Mouse (Mus musculus) MEL (cell line): ENCODE results near the gene Gskip. TPM values are rescaled to one million over a fixed set of nuclear protein-coding genes. Genes with fewer than 3 reads are reported as not detected.
A peak's percentile ranks its signal among the peaks of the same experiment; 100 is the strongest.

Source experiments
- DNase-seq: peaks from one replicate; pipeline ENCODE4 v3.0.0; 2011; ENCODE audit warnings: low read depth, low spot score
- H3K27ac ChIP-seq: 2 replicates; pipeline ENCODE4 v1.5.1; 2012; ENCODE audit warnings: low read depth, mild to moderate bottlenecking, control low read depth, low read length, moderate library complexity; ENCODE audit not compliant: control insufficient read depth
- H3K27me3 ChIP-seq, 2 experiments: fragments of 150-350 bp in 1 of 2; sonication (generic) in 1 of 2; 2 replicates each; pipeline ENCODE4 v1.6.1; 2012; ENCODE audit warnings: low read length in 2 of 2, mild to moderate bottlenecking in 2 of 2, improper control_type of control experiment in 1 of 2, moderate library complexity in 1 of 2; ENCODE audit not compliant: insufficient read depth in 2 of 2, control insufficient read depth in 1 of 2
- H3K36me3 ChIP-seq, 2 experiments: 2 replicates each; pipeline ENCODE4 v1.6.1; 2012 to 2014; ENCODE audit warnings: low read length in 2 of 2, improper control_type of control experiment in 1 of 2, inconsistent platforms in 1 of 2, mild to moderate bottlenecking in 1 of 2; ENCODE audit not compliant: insufficient read depth in 2 of 2, control insufficient read depth in 1 of 2
- H3K4me1 ChIP-seq, 2 experiments: fragments of 150-350 bp in 1 of 2; sonication (generic) in 1 of 2; 2 replicates each; pipeline ENCODE4 v1.6.1; 2012; ENCODE audit warnings: low read length in 2 of 2, improper control_type of control experiment in 1 of 2, mild to moderate bottlenecking in 1 of 2; ENCODE audit not compliant: insufficient read depth in 2 of 2, control insufficient read depth in 1 of 2
- H3K4me3 ChIP-seq, 2 experiments: fragments of 150-350 bp in 1 of 2; sonication (generic) in 1 of 2; 2 replicates each; pipeline ENCODE4 v1.5.1; 2012; ENCODE audit warnings: low read depth in 2 of 2, low read length in 2 of 2, mild to moderate bottlenecking in 2 of 2, moderate library complexity in 2 of 2, control low read depth in 1 of 2, improper control_type of control experiment in 1 of 2; ENCODE audit not compliant: control insufficient read depth in 1 of 2, insufficient read depth in 1 of 2
- H3K79me2 ChIP-seq: 2 replicates; pipeline ENCODE4 v1.6.1; 2012; ENCODE audit warnings: mild to moderate bottlenecking, low read length, moderate library complexity; ENCODE audit not compliant: control insufficient read depth, poor library complexity, insufficient read depth
- H3K9ac ChIP-seq: 2 replicates; pipeline ENCODE4 v1.6.1; 2012; ENCODE audit warnings: low read depth, mild to moderate bottlenecking, control low read depth, low read length, moderate library complexity; ENCODE audit not compliant: control insufficient read depth, poor library complexity, severe bottlenecking
- H3K9me3 ChIP-seq: fragments of 150-350 bp; sonication (generic); replicated peaks from 2 replicates; pipeline ENCODE4 v1.6.1; 2012; ENCODE audit warnings: mild to moderate bottlenecking, low read length, improper control_type of control experiment, moderate library complexity; ENCODE audit not compliant: insufficient read depth
- ELF1 ChIP-seq: IDR thresholded peaks from 2 replicates; pipeline ENCODE4 v1.6.1; 2014; ENCODE audit warnings: low read depth, mild to moderate bottlenecking, inconsistent platforms, low read length, improper control_type of control experiment, moderate library complexity
- EP300 ChIP-seq, 2 experiments: IDR thresholded peaks; 2 replicates each; pipeline ENCODE4 v1.6.1; 2011; ENCODE audit warnings: improper control_type of control experiment in 2 of 2, low read length in 2 of 2, low read depth in 1 of 2, mild to moderate bottlenecking in 1 of 2
- ETS1 ChIP-seq: IDR thresholded peaks from 2 replicates; pipeline ENCODE4 v1.6.1; 2012; ENCODE audit warnings: low read depth, mild to moderate bottlenecking, inconsistent platforms, low read length, improper control_type of control experiment, moderate library complexity
- JUND ChIP-seq: IDR thresholded peaks from 2 replicates; pipeline ENCODE4 v1.6.1; 2011; ENCODE audit warnings: low read depth, mild to moderate bottlenecking, improper control_type of control experiment, low read length
- KAT2A ChIP-seq: conservative IDR thresholded peaks from 2 replicates; pipeline ENCODE4 v1.6.1; 2012; ENCODE audit warnings: low read depth, low read length, improper control_type of control experiment, inconsistent platforms
- MAFK ChIP-seq: IDR thresholded peaks from 2 replicates; pipeline ENCODE4 v1.6.1; 2011; ENCODE audit warnings: low read depth, mild to moderate bottlenecking, low read length, improper control_type of control experiment, borderline replicate concordance
- MAX ChIP-seq: IDR thresholded peaks from 2 replicates; pipeline ENCODE4 v1.6.1; 2011; ENCODE audit warnings: low read length, improper control_type of control experiment
- MAZ ChIP-seq: IDR thresholded peaks from 2 replicates; pipeline ENCODE4 v1.6.1; 2012; ENCODE audit warnings: low read depth, mild to moderate bottlenecking, inconsistent platforms, low read length, improper control_type of control experiment
- MEF2A ChIP-seq: IDR thresholded peaks from 2 replicates; pipeline ENCODE4 v1.6.1; 2014; ENCODE audit warnings: low read depth, mild to moderate bottlenecking, inconsistent platforms, low read length, improper control_type of control experiment; ENCODE audit not compliant: poor library complexity, insufficient replicate concordance, severe bottlenecking; ENCODE audit errors: extremely low read depth
- MXI1 ChIP-seq: IDR thresholded peaks from 2 replicates; pipeline ENCODE4 v1.6.1; 2011; ENCODE audit warnings: mild to moderate bottlenecking, low read depth, low read length, improper control_type of control experiment
- MYC ChIP-seq: IDR thresholded peaks from 2 replicates; pipeline ENCODE4 v1.6.1; 2011; ENCODE audit warnings: low read depth, mild to moderate bottlenecking, low read length, improper control_type of control experiment, moderate library complexity
- NELFE ChIP-seq: IDR thresholded peaks from 2 replicates; pipeline ENCODE4 v1.6.1; 2011; ENCODE audit warnings: low read depth, low read length, improper control_type of control experiment
- NRF1 ChIP-seq: IDR thresholded peaks from 2 replicates; pipeline ENCODE4 v1.6.1; 2014; ENCODE audit warnings: low read depth, mild to moderate bottlenecking, inconsistent platforms, low read length, improper control_type of control experiment, moderate library complexity; ENCODE audit not compliant: poor library complexity, insufficient read depth, severe bottlenecking
- POLR2A ChIP-seq, 2 experiments: IDR thresholded peaks; 2 replicates each; pipeline ENCODE4 v1.6.1; 2011 to 2012; ENCODE audit warnings: low read length in 2 of 2, mild to moderate bottlenecking in 2 of 2, control low read depth in 1 of 2, improper control_type of control experiment in 1 of 2, low read depth in 1 of 2, moderate library complexity in 1 of 2; ENCODE audit not compliant: control insufficient read depth in 1 of 2, insufficient read depth in 1 of 2, poor library complexity in 1 of 2
- POLR2AphosphoS2 ChIP-seq: IDR thresholded peaks from 2 replicates; pipeline ENCODE4 v1.6.1; 2011; ENCODE audit warnings: low read length, improper control_type of control experiment
- RCOR1 ChIP-seq: IDR thresholded peaks from 2 replicates; pipeline ENCODE4 v1.6.1; 2012; ENCODE audit warnings: low read depth, mild to moderate bottlenecking, inconsistent platforms, low read length, improper control_type of control experiment
- SIN3A ChIP-seq: IDR thresholded peaks from 2 replicates; pipeline ENCODE4 v1.6.1; 2012; ENCODE audit warnings: low read length, improper control_type of control experiment, inconsistent platforms
- SMC3 ChIP-seq: IDR thresholded peaks from 2 replicates; pipeline ENCODE4 v1.6.1; 2011; ENCODE audit warnings: low read depth, low read length, improper control_type of control experiment
- TBP ChIP-seq: IDR thresholded peaks from 2 replicates; pipeline ENCODE4 v1.8.0; 2011; ENCODE audit warnings: low read depth, low read length, improper control_type of control experiment
- TCF12 ChIP-seq: IDR thresholded peaks from 2 replicates; pipeline ENCODE4 v1.6.1; 2014; ENCODE audit warnings: low read depth, mild to moderate bottlenecking, inconsistent platforms, low read length, improper control_type of control experiment, moderate library complexity
- USF1 ChIP-seq: IDR thresholded peaks from 2 replicates; pipeline ENCODE4 v1.6.1; 2014; ENCODE audit warnings: low read depth, mild to moderate bottlenecking, inconsistent platforms, low read length, improper control_type of control experiment, moderate library complexity
- ZC3H11A ChIP-seq: IDR thresholded peaks from 2 replicates; pipeline ENCODE4 v1.6.1; 2012; ENCODE audit warnings: low read depth, mild to moderate bottlenecking, inconsistent platforms, low read length, improper control_type of control experiment
- ZKSCAN1 ChIP-seq: IDR thresholded peaks from 2 replicates; pipeline ENCODE4 v1.6.1; 2012; ENCODE audit warnings: low read depth, mild to moderate bottlenecking, inconsistent platforms, low read length, improper control_type of control experiment, moderate library complexity
- ZMIZ1 ChIP-seq: IDR thresholded peaks from 2 replicates; pipeline ENCODE4 v1.6.1; 2012; ENCODE audit warnings: low read depth, mild to moderate bottlenecking, inconsistent platforms, low read length, improper control_type of control experiment, moderate library complexity
- ZNF384 ChIP-seq: IDR thresholded peaks from 2 replicates; pipeline ENCODE4 v1.6.1; 2012; ENCODE audit warnings: low read depth, mild to moderate bottlenecking, inconsistent platforms, low read length, improper control_type of control experiment
- polyA plus RNA-seq, 2 experiments: library from polyadenylated mRNA; stranded (reverse) in 1 of 2; unstranded in 1 of 2; fragments of >175 nt in 1 of 2; fragments of >200 nt in 1 of 2; gene quantifications; 2 replicates each; pipeline versions ENCODE4 v1.2.1 to v1.2.4; 2012; ENCODE audit warnings: low replicate concordance in 2 of 2, low read depth in 1 of 2; ENCODE audit not compliant: insufficient read length in 2 of 2, insufficient read depth in 1 of 2, missing spikeins in 1 of 2
- total RNA-seq: library from RNA; depleted of rRNA; stranded (reverse); fragments of 300-350 nt; gene quantifications from 2 replicates; pipeline ENCODE4 v1.2.3, GENCODE M21; 2012

Gskip gene
- total and polyA plus RNA-seq, 3 experiments: 12.6 to 13.9 TPM; not detected in 1

DNA sequence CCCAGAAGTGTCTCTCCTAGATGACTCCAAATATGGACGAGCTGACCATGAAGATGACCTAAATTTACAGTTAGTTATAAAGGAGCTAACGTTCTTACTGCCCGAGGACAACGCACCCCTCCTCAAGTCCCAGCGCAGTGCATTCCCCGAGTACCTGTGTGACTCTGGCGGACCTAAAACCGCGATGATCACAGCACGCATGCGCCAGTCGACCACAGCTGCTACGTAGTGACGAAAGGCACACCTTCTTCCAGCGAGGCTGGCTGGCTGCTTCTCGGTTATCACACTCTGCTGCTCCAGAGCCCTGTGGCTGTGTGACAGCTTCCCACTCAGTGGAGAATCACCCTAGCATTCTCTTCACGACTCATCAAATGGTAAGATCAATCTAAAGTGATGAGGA is 34.0 kb downstream of the Gskip start:
- DNase-seq: peak; percentile 92
- Histone ChIP-seq H3K27ac (peak overlapping the region; percentile 40), H3K4me3 (peak overlapping the region; percentile 47 to 69), H3K4me1 (peaks cover 2 to 19% of the 10 kb centered on the region in 2 experiments), H3K79me2 (no peaks in the 10 kb centered on the region), H3K27me3 (no peaks in the 10 kb centered on the region), H3K36me3 (peaks cover 0 to 8% of the 10 kb centered on the region in 2 experiments; a peak in 2 of 4 replicates), H3K9me3 (no peaks in the 10 kb centered on the region), H3K9ac (peak overlapping the region; percentile 54)
- TF ChIP-seq ETS1 (0 out of 2 replicates have a peak, but pooled peaks have one; percentile 38), POLR2AphosphoS2 (peak; percentile 38; the same call in 1 of the 2 replicates), ZKSCAN1 (no peak), MXI1 (0 out of 2 replicates have a peak, but pooled peaks have one; percentile 38), TBP (peak; percentile 56; the same call in 1 of the 2 replicates), SMC3 (0 out of 2 replicates have a peak, but pooled peaks have one; percentile 8), NRF1 (peak; percentile 98), ELF1 (no peak), MEF2A (no peak), MYC (peak; percentile 47; the same call in 1 of the 2 replicates), NELFE (peak; percentile 36; the same call in 1 of the 2 replicates), TCF12 (peak; percentile 49; the same call in 1 of the 2 replicates), POLR2A (IDR thresholded peaks at IDR 0.05; ENCODE audit: control insufficient read depth in 1 of 2, insufficient read depth in 1 of 2, low read depth in 1 of 2, low read length in 2 of 2, poor library complexity in 1 of 2) (peak; percentile 41 to 73; a peak in 2 of 4 replicates), KAT2A (no peak), MAX (peak; percentile 23; the same call in 1 of the 2 replicates)

- H3K9me3 ChIP-seq: no peaks in the 10 kb centered on the region
- H3K4me3 ChIP-seq: no peak overlapping the region
- H3K27ac ChIP-seq: no peak overlapping the region
- H3K27me3 ChIP-seq: no peaks in the 10 kb centered on the region
- no peaks in the 10 kb centered on the region for H3K79me2 ChIP-seq
- TF ChIP-seq ZKSCAN1: no peak
- TF ChIP-seq RCOR1: no peak
- TF ChIP-seq ZNF384: no peak
- TF ChIP-seq MEF2A: no peak
- TF ChIP-seq ZMIZ1: no peak
- TF ChIP-seq USF1: no peak
- TF ChIP-seq ETS1: no peak
- no peak for TF ChIP-seq EP300 (IDR thresholded peaks at IDR 0.05; ENCODE audit: low read depth in 1 of 2, low read length in 2 of 2)
- no peak for TF ChIP-seq ZC3H11A
- no peak for TF ChIP-seq MAZ
- no peak for TF ChIP-seq KAT2A
- no peak for TF ChIP-seq SIN3A
- TF ChIP-seq MAFK: no peak
- no peak for TF ChIP-seq TCF12
- no peak for TF ChIP-seq JUND
- no peak for TF ChIP-seq NRF1
- peaks cover 13 to 32% of the 10 kb centered on the region in 2 experiments for H3K4me1 ChIP-seq
- H3K36me3 ChIP-seq: peaks cover 0 to 20% of the 10 kb centered on the region in 2 experiments; a peak in 2 of 4 replicates
- no peak for DNase-seq
- H3K9ac ChIP-seq: no peak overlapping the region
These were observed 35.6 kb downstream of the Gskip start for GRCm38 (mm10) chr12:105720196-105720595.
